Mouse (Mus musculus): ENCODE results near the gene Hormad2. TPM values are rescaled to one million over a fixed set of nuclear protein-coding genes. Genes with fewer than 3 reads are reported as not detected.
A peak's percentile ranks its signal among the peaks of the same experiment; 100 is the strongest.

Hormad2 gene
- polyA plus RNA-seq, 1 experiment from 2014 or later, result 0.20 TPM

DNA sequence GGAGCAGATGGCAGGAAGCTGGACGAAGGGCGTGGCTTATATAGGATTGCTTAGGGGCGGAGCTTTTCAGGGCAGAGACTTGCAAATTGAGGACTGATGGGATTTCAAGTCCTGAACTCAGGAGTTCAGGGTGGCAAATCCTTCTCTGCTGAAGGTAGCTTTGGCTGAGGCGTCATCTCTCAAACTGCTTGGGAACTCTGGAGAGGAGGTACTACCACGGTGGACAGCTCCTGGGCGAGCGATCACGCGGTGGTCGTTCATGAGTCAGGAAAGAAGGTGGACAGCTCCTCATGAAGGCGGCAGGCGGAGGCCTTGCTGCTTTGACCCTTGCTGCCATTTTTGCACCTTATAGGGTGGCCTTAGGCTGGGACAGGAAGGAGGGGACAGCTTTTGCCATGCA lies 20.2 kb upstream of the Hormad2 start:
- H3K27me3 ChIP-seq (ENCODE audit: control insufficient read depth, insufficient read depth, low read length), result no peaks in the 10 kb centered on the region
- H3K4me2 ChIP-seq (replicated peaks; ENCODE audit: low read depth, low read length), result no peak overlapping the region
- H3K9ac ChIP-seq (replicated peaks; ENCODE audit: low read depth, low read length), result no peak overlapping the region
- no peaks in the 10 kb centered on the region for H3K9me3 ChIP-seq (ENCODE audit: control insufficient read depth, low read depth, low read length)
- H3K4me1 ChIP-seq (ENCODE audit: control insufficient read depth, insufficient read depth, low read length), result no peaks in the 10 kb centered on the region
- H3K27ac ChIP-seq (ENCODE audit: low read length), result no peak overlapping the region
- WGBS, result 16% methylated on average over 12 of the region's 12 CpGs
- no peak overlapping the region for H3K4me3 ChIP-seq (ENCODE audit: low read depth, low read length)
- no peaks in the 10 kb centered on the region for H3K36me3 ChIP-seq (ENCODE audit: control insufficient read depth, insufficient read depth, low read length)
- no peak for ATAC-seq (ENCODE audit: insufficient number of reproducible peaks, insufficient read depth, low FRiP score, low read depth)

DNA sequence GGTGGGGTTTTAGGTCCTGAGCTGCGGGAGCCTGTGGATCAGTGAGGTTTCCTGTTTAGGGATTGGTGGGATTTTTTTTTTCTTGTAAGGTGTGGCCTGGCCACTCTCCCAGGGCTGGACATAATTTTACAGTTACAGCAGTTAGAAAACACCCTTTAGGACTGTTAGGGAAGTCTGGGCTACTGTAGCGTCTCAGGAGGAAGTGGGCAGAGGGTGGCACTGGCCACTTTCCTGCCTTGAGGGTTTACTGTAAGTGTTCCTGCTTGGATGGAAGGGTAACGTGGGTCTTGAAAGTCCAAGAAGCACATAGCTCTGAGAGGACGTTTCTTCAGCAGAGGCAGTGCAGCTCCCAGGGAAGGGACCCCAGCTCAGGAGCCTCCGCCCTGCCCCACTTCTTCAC lies 19.7 kb upstream of the Hormad2 start:
- Histone ChIP-seq H3K27ac (ENCODE audit: low read length) (no peak overlapping the region), H3K36me3 (ENCODE audit: control insufficient read depth, insufficient read depth, low read length) (no peaks in the 10 kb centered on the region), H3K9me3 (ENCODE audit: control insufficient read depth, low read depth, low read length) (no peaks in the 10 kb centered on the region), H3K4me3 (ENCODE audit: low read depth, low read length) (no peak overlapping the region), H3K27me3 (ENCODE audit: control insufficient read depth, insufficient read depth, low read length) (no peaks in the 10 kb centered on the region), H3K4me2 (replicated peaks; ENCODE audit: low read depth, low read length) (no peak overlapping the region), H3K9ac (replicated peaks; ENCODE audit: low read depth, low read length) (no peak overlapping the region), H3K4me1 (ENCODE audit: control insufficient read depth, insufficient read depth, low read length) (no peaks in the 10 kb centered on the region)
- ATAC-seq (ENCODE audit: insufficient number of reproducible peaks, insufficient read depth, low FRiP score, low read depth), result no peak
- 48% methylated on average over 5 of the region's 5 CpGs for WGBS

- Histone ChIP-seq H3K9me3 (ENCODE audit: control insufficient read depth, low read depth, low read length) (no peaks in the 10 kb centered on the region), H3K4me2 (replicated peaks; ENCODE audit: low read depth, low read length) (no peak overlapping the region), H3K27me3 (ENCODE audit: control insufficient read depth, insufficient read depth, low read length) (no peaks in the 10 kb centered on the region), H3K9ac (replicated peaks; ENCODE audit: low read depth, low read length) (no peak overlapping the region), H3K4me3 (ENCODE audit: low read depth, low read length) (no peak overlapping the region), H3K27ac (ENCODE audit: low read length) (no peak overlapping the region), H3K36me3 (ENCODE audit: control insufficient read depth, insufficient read depth, low read length) (no peaks in the 10 kb centered on the region), H3K4me1 (ENCODE audit: control insufficient read depth, insufficient read depth, low read length) (no peaks in the 10 kb centered on the region)
- ATAC-seq (ENCODE audit: insufficient number of reproducible peaks, insufficient read depth, low FRiP score, low read depth), result no peak
- 78% methylated on average over 8 of the region's 8 CpGs for WGBS
These were observed 14.1 kb upstream of the Hormad2 start for GRCm38 (mm10) chr11:4454895-4455535.

- Histone ChIP-seq H3K9me3 (ENCODE audit: control insufficient read depth, low read depth, low read length) (no peaks in the 10 kb centered on the region), H3K36me3 (ENCODE audit: control insufficient read depth, insufficient read depth, low read length) (no peaks in the 10 kb centered on the region), H3K9ac (replicated peaks; ENCODE audit: low read depth, low read length) (no peak overlapping the region), H3K4me2 (replicated peaks; ENCODE audit: low read depth, low read length) (no peak overlapping the region), H3K27ac (ENCODE audit: low read length) (no peak overlapping the region), H3K27me3 (ENCODE audit: control insufficient read depth, insufficient read depth, low read length) (no peaks in the 10 kb centered on the region), H3K4me3 (ENCODE audit: low read depth, low read length) (no peak overlapping the region), H3K4me1 (ENCODE audit: control insufficient read depth, insufficient read depth, low read length) (no peaks in the 10 kb centered on the region)
- peak; percentile 85 for ATAC-seq (ENCODE audit: insufficient number of reproducible peaks, insufficient read depth, low FRiP score, low read depth)
- WGBS, result 76% methylated on average over 12 of the region's 12 CpGs
These were observed 11.7 kb upstream of the Hormad2 start for GRCm38 (mm10) chr11:4452467-4453184.

GRCm38 (mm10) chr11:4451116-4451515 lies 10.2 kb upstream of the Hormad2 start:
- Histone ChIP-seq H3K27me3 (ENCODE audit: control insufficient read depth, insufficient read depth, low read length) (no peaks in the 10 kb centered on the region), H3K4me1 (ENCODE audit: control insufficient read depth, insufficient read depth, low read length) (no peaks in the 10 kb centered on the region), H3K4me3 (ENCODE audit: low read depth, low read length) (no peak overlapping the region), H3K4me2 (replicated peaks; ENCODE audit: low read depth, low read length) (no peak overlapping the region), H3K9ac (replicated peaks; ENCODE audit: low read depth, low read length) (no peak overlapping the region), H3K36me3 (ENCODE audit: control insufficient read depth, insufficient read depth, low read length) (no peaks in the 10 kb centered on the region), H3K9me3 (ENCODE audit: control insufficient read depth, low read depth, low read length) (no peaks in the 10 kb centered on the region), H3K27ac (ENCODE audit: low read length) (no peak overlapping the region)
- WGBS, result 18% methylated on average over 9 of the region's 9 CpGs
- ATAC-seq (ENCODE audit: insufficient number of reproducible peaks, insufficient read depth, low FRiP score, low read depth), result no peak

DNA sequence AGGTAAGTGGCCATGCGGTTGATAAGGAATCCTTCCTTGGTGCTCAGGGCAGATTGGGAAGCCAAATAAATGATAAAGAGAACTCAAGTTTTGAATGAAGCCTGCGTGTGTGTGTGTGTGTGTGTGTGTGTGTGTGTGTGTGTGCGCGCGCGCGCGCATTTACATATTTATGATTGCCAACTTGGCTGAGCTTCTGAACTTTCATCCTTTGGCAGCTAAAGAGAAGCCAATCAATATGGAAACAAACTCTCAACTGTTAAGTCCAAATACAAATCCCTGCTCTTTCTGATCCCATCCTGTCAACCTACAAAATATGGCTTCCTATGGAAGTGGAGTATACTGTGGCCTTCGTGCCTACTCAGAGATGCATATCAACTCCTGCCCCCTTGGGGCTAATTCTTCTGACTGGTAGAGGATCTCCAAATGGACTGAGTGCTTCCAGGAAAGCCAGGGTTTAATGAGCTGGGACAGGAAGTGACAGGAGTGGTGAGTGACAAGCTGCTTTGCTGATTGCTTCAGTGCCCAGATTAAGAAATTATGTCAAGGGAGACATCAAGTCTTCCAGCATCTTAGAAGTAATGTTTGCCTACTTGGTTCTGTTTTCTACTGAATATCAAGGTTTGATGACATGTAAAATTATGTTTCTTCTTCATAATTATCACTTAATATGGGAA lies 5.4 kb upstream of the Hormad2 start:
- ATAC-seq (ENCODE audit: insufficient number of reproducible peaks, insufficient read depth, low FRiP score, low read depth), result no peak
- 94% methylated on average over 9 of the region's 9 CpGs for WGBS

DNA sequence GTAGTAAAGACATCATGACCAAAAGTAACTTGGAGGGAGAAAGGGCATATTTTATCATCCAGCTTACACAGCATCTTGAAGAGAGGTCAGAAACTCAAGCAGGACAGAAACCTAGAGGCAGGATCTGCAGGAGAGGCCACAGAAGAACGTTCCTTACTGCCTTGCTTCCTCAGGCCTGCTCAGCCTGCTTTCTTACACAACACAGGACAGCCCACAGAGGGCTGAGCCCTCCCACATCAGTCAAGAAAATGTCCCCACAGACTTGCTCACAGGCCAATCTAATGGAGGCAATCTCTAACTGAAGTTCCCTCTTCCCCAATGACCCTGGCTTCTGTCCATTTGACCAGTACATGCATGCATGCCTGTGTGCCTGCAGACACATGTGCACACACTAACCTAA lies 1.4 kb upstream of the Hormad2 start:
- no peak overlapping the region for H3K27ac ChIP-seq (ENCODE audit: low read length)
- H3K9me3 ChIP-seq (ENCODE audit: control insufficient read depth, low read depth, low read length), result no peaks in the 10 kb centered on the region
- ATAC-seq (ENCODE audit: insufficient number of reproducible peaks, insufficient read depth, low FRiP score, low read depth), result no peak
- WGBS, result 32% methylated on average over 1 of the region's 1 CpGs
- H3K9ac ChIP-seq (replicated peaks; ENCODE audit: low read depth, low read length), result no peak overlapping the region
- H3K36me3 ChIP-seq (ENCODE audit: control insufficient read depth, insufficient read depth, low read length), result no peaks in the 10 kb centered on the region
- no peak overlapping the region for H3K4me2 ChIP-seq (replicated peaks; ENCODE audit: low read depth, low read length)
- no peak overlapping the region for H3K4me3 ChIP-seq (ENCODE audit: low read depth, low read length)
- H3K4me1 ChIP-seq (ENCODE audit: control insufficient read depth, insufficient read depth, low read length), result no peaks in the 10 kb centered on the region
- H3K27me3 ChIP-seq (ENCODE audit: control insufficient read depth, insufficient read depth, low read length), result no peaks in the 10 kb centered on the region

More for the DNA sequence above, 5.4 kb upstream of the Hormad2 start:
- Histone ChIP-seq H3K36me3 (ENCODE audit: control insufficient read depth, insufficient read depth, low read length) (no peaks in the 10 kb centered on the region), H3K4me1 (ENCODE audit: control insufficient read depth, insufficient read depth, low read length) (no peaks in the 10 kb centered on the region), H3K27ac (ENCODE audit: low read length) (no peak overlapping the region), H3K4me3 (ENCODE audit: low read depth, low read length) (no peak overlapping the region), H3K4me2 (replicated peaks; ENCODE audit: low read depth, low read length) (no peak overlapping the region), H3K9ac (replicated peaks; ENCODE audit: low read depth, low read length) (no peak overlapping the region), H3K9me3 (ENCODE audit: control insufficient read depth, low read depth, low read length) (no peaks in the 10 kb centered on the region), H3K27me3 (ENCODE audit: control insufficient read depth, insufficient read depth, low read length) (no peaks in the 10 kb centered on the region)

DNA sequence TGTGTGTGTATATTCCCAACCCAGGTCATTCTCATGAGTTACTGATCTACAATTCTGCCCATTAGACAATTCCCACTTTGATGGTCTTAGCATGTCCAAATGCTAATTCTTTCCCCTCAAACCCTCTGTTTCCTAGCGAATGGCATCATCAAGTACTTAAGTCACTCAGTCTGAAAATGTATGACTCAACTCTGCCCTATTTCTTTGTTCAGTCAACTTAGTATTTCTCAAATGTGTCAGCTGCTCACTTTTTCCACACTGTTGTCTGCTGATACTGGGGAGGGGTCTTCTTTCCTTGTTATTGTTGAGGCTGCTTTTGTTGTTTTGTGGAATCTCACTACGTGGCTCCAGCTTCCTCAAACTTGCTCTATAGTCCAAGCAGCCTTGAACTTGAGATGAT lies 2.7 kb downstream of the Hormad2 start:
- 56% methylated on average over 2 of the region's 2 CpGs for WGBS
- Histone ChIP-seq H3K4me3 (ENCODE audit: low read depth, low read length) (no peak overlapping the region), H3K9ac (replicated peaks; ENCODE audit: low read depth, low read length) (no peak overlapping the region), H3K4me1 (ENCODE audit: control insufficient read depth, insufficient read depth, low read length) (no peaks in the 10 kb centered on the region), H3K27ac (ENCODE audit: low read length) (no peak overlapping the region), H3K4me2 (replicated peaks; ENCODE audit: low read depth, low read length) (no peak overlapping the region), H3K36me3 (ENCODE audit: control insufficient read depth, insufficient read depth, low read length) (no peaks in the 10 kb centered on the region), H3K9me3 (ENCODE audit: control insufficient read depth, low read depth, low read length) (no peaks in the 10 kb centered on the region), H3K27me3 (ENCODE audit: control insufficient read depth, insufficient read depth, low read length) (no peaks in the 10 kb centered on the region)
- no peak for ATAC-seq (ENCODE audit: insufficient number of reproducible peaks, insufficient read depth, low FRiP score, low read depth)
